Mouse (Mus musculus): ENCODE measurements at regions not wholly inside any gene's neighbourhood (a gene's known extent, or its start where the extent isn't known, plus 50 kb on each side); places are given as distances from the start of the nearest gene placed in this dataset.

GRCm38 (mm10) chr5:77487837-77488827 is 80.3 kb upstream of the Igfbp7 start:
- no peak for DNase-seq (ENCODE audit: low spot score in 2 of 2)

GRCm38 (mm10) chr5:77483053-77483717 is 75.3 kb upstream of the Igfbp7 start:
- peak; percentile 34 to 43 for DNase-seq (ENCODE audit: low spot score in 2 of 2)

- DNase-seq (ENCODE audit: low spot score in 2 of 2): no peak
Measured at GRCm38 (mm10) chr5:77481811-77482210, 74.0 kb upstream of the Igfbp7 start.

GRCm38 (mm10) chr5:77477794-77478193 is 70.0 kb upstream of the Igfbp7 start:
- no peak for DNase-seq (ENCODE audit: low spot score in 2 of 2)

GRCm38 (mm10) chr5:77473896-77474486 is 66.2 kb upstream of the Igfbp7 start:
- DNase-seq (ENCODE audit: low spot score in 2 of 2): no peak

- no peak for DNase-seq (ENCODE audit: low spot score in 2 of 2)
Measured at GRCm38 (mm10) chr5:77469236-77469766, 61.5 kb upstream of the Igfbp7 start.

- peak; percentile 57 to 69 for DNase-seq (ENCODE audit: low spot score in 2 of 2)
Measured at GRCm38 (mm10) chr5:77468467-77468866, 60.6 kb upstream of the Igfbp7 start.

GRCm38 (mm10) chr5:77464851-77465548 is 57.2 kb upstream of the Igfbp7 start:
- DNase-seq (ENCODE audit: low spot score in 2 of 2): peak; percentile 28 to 55

GRCm38 (mm10) chr5:77459896-77460717 is 52.3 kb upstream of the Igfbp7 start:
- peak; percentile 82 to 83 for DNase-seq (ENCODE audit: low spot score in 2 of 2)

All from spleen, postnatal 36 days (tissue).